Mouse (Mus musculus): ENCODE measurements around the gene Eif4g2. TPM values are rescaled to one million over a fixed set of nuclear protein-coding genes. Genes with fewer than 3 reads are reported as not detected.

Gene Eif4g2
- polyA plus RNA-seq, 1 experiment from 2014 or later = 583 TPM

GRCm38 (mm10) chr7:111069439-111070166 lies 13.2 kb downstream of the Eif4g2 start:
- H3K9me3 ChIP-seq = peaks cover 10% of the 10 kb centered on the region
- H3K36me3 ChIP-seq = peaks cover 71% of the 10 kb centered on the region
- H3K4me2 ChIP-seq = no peak overlapping the region
- H3K9ac ChIP-seq = no peak overlapping the region
- H3K27me3 ChIP-seq (replicated peaks) = no peaks in the 10 kb centered on the region
- no peak overlapping the region for H3K4me3 ChIP-seq
- H3K27ac ChIP-seq (replicated peaks) = no peak overlapping the region
- 87% methylated on average over 7 of the region's 7 CpGs for WGBS
- H3K4me1 ChIP-seq = peaks cover 11% of the 10 kb centered on the region; the same call in 1 of the 2 replicates
- ATAC-seq (ENCODE audit: extremely low read depth, insufficient number of reproducible peaks, low FRiP score, low TSS enrichment) = no peak

DNA sequence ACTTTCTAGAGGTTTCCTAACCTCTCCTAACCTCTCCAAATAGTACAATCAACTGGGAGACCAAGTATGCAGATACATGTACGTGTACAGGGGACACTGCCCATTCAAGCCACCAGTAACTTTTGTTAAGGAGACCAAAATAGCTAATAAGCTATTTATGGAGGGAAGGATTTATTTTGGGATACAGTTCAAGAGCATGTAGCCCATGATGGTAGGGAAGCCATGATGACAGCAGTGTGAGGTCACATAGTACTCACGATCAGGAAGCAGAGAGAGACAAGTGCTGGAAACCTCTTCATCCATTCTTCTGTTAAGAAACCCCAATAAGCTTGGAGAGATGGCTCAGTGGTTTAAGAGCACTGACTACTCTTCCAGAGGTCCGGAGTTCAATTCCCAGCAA lies 14.6 kb downstream of the Eif4g2 start:
- Histone ChIP-seq H3K9ac (no peak overlapping the region), H3K4me3 (no peak overlapping the region), H3K27me3 (replicated peaks) (no peaks in the 10 kb centered on the region), H3K9me3 (peaks cover 10% of the 10 kb centered on the region), H3K36me3 (peaks cover 64% of the 10 kb centered on the region), H3K4me2 (no peak overlapping the region), H3K27ac (replicated peaks) (no peak overlapping the region), H3K4me1 (no peaks in the 10 kb centered on the region)
- WGBS = 71% methylated on average over 3 of the region's 3 CpGs
- no peak for ATAC-seq (ENCODE audit: extremely low read depth, insufficient number of reproducible peaks, low FRiP score, low TSS enrichment)

DNA sequence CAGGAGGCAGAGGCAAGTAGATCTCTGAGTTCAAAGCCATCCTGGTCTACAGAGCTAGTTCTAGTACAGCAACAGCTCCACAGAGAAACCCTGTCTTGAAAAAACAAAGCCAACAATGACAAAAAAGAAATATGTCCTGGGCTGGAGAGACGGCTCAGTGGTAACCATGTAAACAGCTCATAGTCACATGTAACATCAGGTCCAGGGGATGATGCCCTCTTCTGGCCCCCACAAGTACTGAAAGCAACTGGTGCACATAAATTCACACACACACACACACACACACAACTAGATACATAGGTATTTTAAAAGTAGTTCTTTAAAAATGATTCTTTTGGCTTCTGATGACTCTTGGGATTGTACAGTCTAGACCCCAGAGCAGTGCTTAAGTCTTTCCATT lies 19.9 kb downstream of the Eif4g2 start:
- no peak for ATAC-seq (ENCODE audit: extremely low read depth, insufficient number of reproducible peaks, low FRiP score, low TSS enrichment)
- Histone ChIP-seq H3K9me3 (peaks cover 5% of the 10 kb centered on the region), H3K4me3 (no peak overlapping the region), H3K27me3 (replicated peaks) (no peaks in the 10 kb centered on the region), H3K27ac (replicated peaks) (no peak overlapping the region), H3K9ac (no peak overlapping the region), H3K4me2 (no peak overlapping the region), H3K36me3 (peaks cover 21% of the 10 kb centered on the region), H3K4me1 (no peaks in the 10 kb centered on the region)
- 100% methylated on average over 1 of the region's 1 CpGs for WGBS

- Histone ChIP-seq H3K9ac (no peak overlapping the region), H3K27me3 (replicated peaks) (no peaks in the 10 kb centered on the region), H3K36me3 (peaks cover 40% of the 10 kb centered on the region), H3K9me3 (no peaks in the 10 kb centered on the region), H3K4me2 (no peak overlapping the region), H3K27ac (replicated peaks) (no peak overlapping the region), H3K4me3 (no peak overlapping the region), H3K4me1 (peaks cover 18% of the 10 kb centered on the region)
- no peak for ATAC-seq (ENCODE audit: extremely low read depth, insufficient number of reproducible peaks, low FRiP score, low TSS enrichment)
- 68% methylated on average over 5 of the region's 5 CpGs for WGBS
Measured at GRCm38 (mm10) chr7:111059527-111059926, 23.3 kb downstream of the Eif4g2 start.

GRCm38 (mm10) chr7:111055984-111056657 lies 26.7 kb downstream of the Eif4g2 start:
- Histone ChIP-seq H3K36me3 (peaks cover 62% of the 10 kb centered on the region), H3K4me2 (no peak overlapping the region), H3K4me1 (peaks cover 36% of the 10 kb centered on the region), H3K27me3 (replicated peaks) (no peaks in the 10 kb centered on the region), H3K9me3 (no peaks in the 10 kb centered on the region), H3K9ac (no peak overlapping the region), H3K27ac (replicated peaks) (peak overlapping the region; percentile 91; the same call in 1 of the 2 replicates), H3K4me3 (no peak overlapping the region)
- no peak for ATAC-seq (ENCODE audit: extremely low read depth, insufficient number of reproducible peaks, low FRiP score, low TSS enrichment)
- WGBS = 36% methylated on average over 3 of the region's 3 CpGs

DNA sequence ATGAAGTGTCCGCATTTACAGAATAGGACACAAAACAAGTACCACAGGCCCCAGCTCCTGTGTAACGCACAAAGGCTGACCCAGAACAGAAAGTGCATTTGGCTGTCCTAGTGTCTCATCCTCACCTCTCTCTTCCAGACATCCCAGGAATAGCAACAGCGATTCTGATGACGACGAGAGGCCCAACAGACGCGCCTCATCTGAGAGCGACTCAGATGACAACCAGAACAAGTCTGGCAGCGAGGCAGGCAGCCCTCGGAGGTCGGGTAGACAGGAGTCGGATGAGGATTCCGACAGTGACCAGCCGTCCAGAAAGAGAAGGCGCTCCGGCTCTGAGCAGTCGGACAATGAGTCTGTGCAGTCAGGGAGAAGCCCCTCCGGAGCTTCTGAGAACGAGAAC lies 27.6 kb downstream of the Eif4g2 start:
- Histone ChIP-seq H3K4me1 (peaks cover 36% of the 10 kb centered on the region), H3K27me3 (replicated peaks) (no peaks in the 10 kb centered on the region), H3K9ac (peak overlapping the region; percentile 55; the same call in 1 of the 2 replicates), H3K4me2 (peak overlapping the region; percentile 30), H3K9me3 (no peaks in the 10 kb centered on the region), H3K4me3 (no peak overlapping the region), H3K36me3 (peaks cover 71% of the 10 kb centered on the region), H3K27ac (replicated peaks) (peak overlapping the region; percentile 91)
- ATAC-seq (ENCODE audit: extremely low read depth, insufficient number of reproducible peaks, low FRiP score, low TSS enrichment) = no peak
- 45% methylated on average over 19 of the region's 19 CpGs for WGBS

DNA sequence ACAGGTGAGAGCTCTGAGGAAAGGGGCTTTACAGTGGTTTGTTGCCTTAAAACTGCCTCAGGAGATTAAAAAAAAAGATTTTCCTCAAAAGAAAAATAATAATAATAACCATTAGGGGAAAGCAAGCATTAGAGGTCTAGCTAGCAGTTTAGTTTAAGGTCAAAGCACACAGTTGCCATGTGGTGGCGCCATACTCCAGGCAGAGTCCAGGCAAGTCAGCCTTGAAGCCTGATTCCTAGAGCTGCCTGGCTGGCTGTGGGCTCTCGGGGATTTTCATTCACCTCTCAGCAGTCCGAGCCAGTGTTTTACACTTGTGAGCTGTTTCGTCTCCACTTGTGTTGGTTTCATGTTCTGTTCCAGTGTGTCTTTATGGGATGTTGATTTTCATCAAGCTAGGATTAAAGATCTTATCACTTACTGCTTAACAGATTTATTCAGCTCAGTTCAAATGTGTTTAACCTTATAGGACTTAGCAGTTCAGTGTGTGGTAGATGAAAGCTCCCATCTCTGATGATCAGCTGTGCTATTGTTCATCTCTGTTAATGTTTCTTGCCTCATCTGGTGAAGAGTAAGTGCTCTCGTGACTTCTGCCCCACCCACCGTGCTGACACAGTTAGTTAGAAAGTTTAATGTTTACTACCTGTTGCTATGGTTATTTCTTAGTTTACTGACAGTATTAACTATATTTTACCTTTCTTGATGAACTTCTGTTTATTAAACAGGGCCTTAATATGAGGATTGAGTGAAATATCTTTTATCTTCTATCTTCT lies 33.0 kb downstream of the Eif4g2 start:
- H3K9ac ChIP-seq = no peak overlapping the region
- peaks cover 21% of the 10 kb centered on the region for H3K4me1 ChIP-seq
- WGBS = 57% methylated on average over 6 of the region's 6 CpGs
- no peaks in the 10 kb centered on the region for H3K27me3 ChIP-seq (replicated peaks)
- peaks cover 100% of the 10 kb centered on the region for H3K36me3 ChIP-seq
- no peak overlapping the region for H3K4me3 ChIP-seq
- no peaks in the 10 kb centered on the region for H3K9me3 ChIP-seq
- ATAC-seq (ENCODE audit: extremely low read depth, insufficient number of reproducible peaks, low FRiP score, low TSS enrichment) = no peak
- no peak overlapping the region for H3K4me2 ChIP-seq
- no peak overlapping the region for H3K27ac ChIP-seq (replicated peaks)

DNA sequence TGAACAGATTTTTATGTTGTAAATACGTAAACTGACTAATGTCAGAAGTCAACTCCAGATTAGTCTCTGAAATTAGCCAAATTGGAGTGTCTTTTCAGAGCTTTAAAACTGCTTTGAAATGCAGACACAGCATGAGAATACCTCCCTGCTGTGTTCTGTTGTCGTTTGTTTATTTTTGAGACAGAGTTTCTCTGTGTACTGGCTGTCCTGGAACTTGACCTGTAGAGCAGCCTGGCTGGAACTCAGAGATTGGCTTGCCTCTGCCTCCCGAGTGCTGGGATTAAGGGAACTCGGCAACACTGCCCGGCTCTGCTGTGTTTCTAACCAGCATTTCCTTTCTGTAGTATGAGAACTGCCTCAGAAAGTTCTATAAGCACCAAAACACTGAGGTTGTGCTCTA lies 33.9 kb downstream of the Eif4g2 start:
- H3K27ac ChIP-seq (replicated peaks) = no peak overlapping the region
- WGBS = 79% methylated on average over 5 of the region's 5 CpGs

DNA sequence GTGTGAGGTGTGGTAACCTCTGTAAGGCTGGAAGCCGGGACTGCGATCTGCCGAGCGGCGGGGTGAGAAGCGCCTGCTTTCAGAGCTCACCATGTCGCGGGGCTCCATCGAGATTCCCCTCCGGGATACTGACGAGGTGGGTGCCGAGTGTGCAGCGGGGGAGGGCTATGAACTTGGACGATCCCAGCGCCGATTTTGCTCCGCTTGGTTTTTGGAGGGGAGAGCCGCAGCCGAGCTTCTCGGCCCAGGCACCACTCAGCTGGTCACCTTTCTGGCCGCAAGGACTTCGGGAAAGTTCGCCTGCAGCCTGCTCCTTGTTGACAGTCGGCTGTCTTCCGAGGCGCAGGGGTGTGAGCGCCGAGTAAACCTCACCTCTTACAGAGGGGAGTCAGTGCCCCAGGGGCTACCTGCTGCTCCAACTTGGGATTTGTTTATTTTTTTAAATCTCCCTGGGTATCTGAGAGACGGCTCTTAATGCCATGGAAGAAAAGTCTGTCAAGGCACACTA lies 53.7 kb downstream of the Eif4g2 start:
- WGBS = under 1% methylated on average over 29 of the region's 29 CpGs
- H3K9me3 ChIP-seq = no peaks in the 10 kb centered on the region
- no peak for ATAC-seq (ENCODE audit: extremely low read depth, insufficient number of reproducible peaks, low FRiP score, low TSS enrichment)

More for the DNA sequence above, 33.9 kb downstream of the Eif4g2 start:
- peaks cover 12% of the 10 kb centered on the region for H3K4me1 ChIP-seq
- H3K9ac ChIP-seq = no peak overlapping the region
- no peaks in the 10 kb centered on the region for H3K9me3 ChIP-seq
- H3K4me3 ChIP-seq = no peak overlapping the region
- peaks cover 100% of the 10 kb centered on the region for H3K36me3 ChIP-seq
- ATAC-seq (ENCODE audit: extremely low read depth, insufficient number of reproducible peaks, low FRiP score, low TSS enrichment) = no peak
- no peak overlapping the region for H3K4me2 ChIP-seq
- no peaks in the 10 kb centered on the region for H3K27me3 ChIP-seq (replicated peaks)

GRCm38 (mm10) chr7:111028281-111029045 lies 54.4 kb downstream of the Eif4g2 start, which contains the start of gene Ctr9:
Gene Ctr9 (plus strand): TSS chr7:111028951.
- peaks cover 27% of the 10 kb centered on the region for H3K4me1 ChIP-seq
- H3K36me3 ChIP-seq = peaks cover 32% of the 10 kb centered on the region
- H3K4me3 ChIP-seq = peak within 1 kb of the TSS; percentile 87
- WGBS = 6% methylated on average over 45 of the region's 45 CpGs
- H3K27me3 ChIP-seq (replicated peaks) = no peaks in the 10 kb centered on the region
- peak within 1 kb of the TSS; percentile 85 for H3K4me2 ChIP-seq
- no peaks in the 10 kb centered on the region for H3K9me3 ChIP-seq
- ATAC-seq (ENCODE audit: extremely low read depth, insufficient number of reproducible peaks, low FRiP score, low TSS enrichment) = peak; percentile 93
- peak within 1 kb of the TSS; percentile 90 for H3K27ac ChIP-seq (replicated peaks)
- peak within 1 kb of the TSS; percentile 91 for H3K9ac ChIP-seq

More for the DNA sequence above, 53.7 kb downstream of the Eif4g2 start:
- Histone ChIP-seq H3K27me3 (replicated peaks) (no peaks in the 10 kb centered on the region), H3K4me1 (peaks cover 25% of the 10 kb centered on the region), H3K4me2 (peak overlapping the region; percentile 85), H3K9ac (peak overlapping the region; percentile 91), H3K36me3 (peaks cover 37% of the 10 kb centered on the region), H3K27ac (replicated peaks) (peak overlapping the region; percentile 90), H3K4me3 (peak overlapping the region; percentile 87)

All from heart, embryonic 13.5 days (tissue).